Mouse (Mus musculus) urinary bladder, postnatal 36 days (tissue): ENCODE measurements around the gene Klhdc8b.

Source experiments
- DNase-seq, 2 experiments: peaks; one replicate each; pipeline ENCODE4 v3.0.0; 2022; ENCODE audit warnings: low spot score in 2 of 2, mixed read lengths in 1 of 2

Gene Klhdc8b

GRCm38 (mm10) chr9:108451519-108452160, 9.7 kb downstream of the Klhdc8b start:
- DNase-seq = no peak

- DNase-seq = no peak
Observed at GRCm38 (mm10) chr9:108451170-108451493, 10.2 kb downstream of the Klhdc8b start.

GRCm38 (mm10) chr9:108450292-108451169, 10.8 kb downstream of the Klhdc8b start:
- no peak for DNase-seq

GRCm38 (mm10) chr9:108449860-108450259, 11.5 kb downstream of the Klhdc8b start:
- no peak for DNase-seq

- no peak for DNase-seq
Observed at GRCm38 (mm10) chr9:108445125-108445524, 16.3 kb downstream of the Klhdc8b start.

- DNase-seq = no peak
Observed at GRCm38 (mm10) chr9:108441236-108441919, 20.0 kb downstream of the Klhdc8b start.

- DNase-seq = no peak
Observed at GRCm38 (mm10) chr9:108440485-108440884, 20.9 kb downstream of the Klhdc8b start.

GRCm38 (mm10) chr9:108439176-108439575, 22.2 kb downstream of the Klhdc8b start:
- DNase-seq = no peak

GRCm38 (mm10) chr9:108436182-108436581, 25.2 kb downstream of the Klhdc8b start, which contains the start of gene BC048562:
BC048562 (plus strand) TSS chr9:108436482.
- DNase-seq = no peak

- no peak for DNase-seq
Observed at GRCm38 (mm10) chr9:108431431-108432067, 29.8 kb downstream of the Klhdc8b start.

- no peak for DNase-seq
Observed at GRCm38 (mm10) chr9:108428384-108428783, 33.0 kb downstream of the Klhdc8b start, which contains the start of gene Ccdc36. Ccdc36 (minus strand) TSS chr9:108428484.

GRCm38 (mm10) chr9:108412221-108412620, 49.2 kb downstream of the Klhdc8b start:
- DNase-seq = no peak

- no peak for DNase-seq
Observed at GRCm38 (mm10) chr9:108411381-108411942, 49.9 kb downstream of the Klhdc8b start.

- DNase-seq = no peak
Observed at GRCm38 (mm10) chr9:108409535-108409934, 51.8 kb downstream of the Klhdc8b start.

- DNase-seq = no peak
Observed at GRCm38 (mm10) chr9:108404451-108404850, 56.9 kb downstream of the Klhdc8b start.

- DNase-seq = no peak
Observed at GRCm38 (mm10) chr9:108403081-108403480, 58.3 kb downstream of the Klhdc8b start.

GRCm38 (mm10) chr9:108401186-108401960, 60.0 kb downstream of the Klhdc8b start:
- DNase-seq = peak in 1 of 2 experiments; percentile 25

- no peak for DNase-seq
Observed at GRCm38 (mm10) chr9:108398324-108398723, 63.1 kb downstream of the Klhdc8b start.
